Mouse (Mus musculus) intestine, embryonic 14.5 days (tissue): ENCODE measurements at regions not wholly inside any gene's neighbourhood (a gene's known extent, or its start where the extent isn't known, plus 50 kb on each side); places are given as distances from the start of the nearest gene placed in this dataset.

Experiments used
- ATAC-seq: fragments of 200-750 bp; cut with Nextera tagmentation; replicated peaks from 2 replicates; pipeline ENCODE4 v1.8.0; 2017; ENCODE audit warnings: low read depth, moderate number of reproducible peaks, moderate TSS enrichment, moderate library complexity; ENCODE audit not compliant: low FRiP score, low TSS enrichment
- DNase-seq: peaks from one replicate; pipeline ENCODE4 v3.0.0-alpha.2; 2018; ENCODE audit warnings: low spot score
- H3K27ac ChIP-seq: fragments of 300-500 bp; sonication (generic); 2 replicates; pipeline ENCODE4 v1.5.1; 2014; ENCODE audit warnings: low read depth, mild to moderate bottlenecking, control low read depth
- H3K27me3 ChIP-seq: fragments of 300-500 bp; sonication (generic); replicated peaks from 2 replicates; pipeline ENCODE4 v1.6.1; 2014; ENCODE audit warnings: low read length, control low read depth; ENCODE audit not compliant: control insufficient read depth, insufficient read depth
- H3K36me3 ChIP-seq: fragments of 300-500 bp; sonication (generic); 2 replicates; pipeline ENCODE4 v1.6.1; 2014; ENCODE audit warnings: low read length, control low read depth; ENCODE audit not compliant: control insufficient read depth, insufficient read depth
- H3K4me1 ChIP-seq: fragments of 300-500 bp; sonication (generic); replicated peaks from 2 replicates; pipeline ENCODE4 v1.6.1; 2014; ENCODE audit warnings: low read length, control low read depth, mixed read lengths; ENCODE audit not compliant: control insufficient read depth, insufficient read depth
- H3K4me2 ChIP-seq: fragments of 300-500 bp; sonication (generic); 2 replicates; pipeline ENCODE4 v1.6.1; 2014; ENCODE audit warnings: low read length
- H3K4me3 ChIP-seq: fragments of 300-500 bp; sonication (generic); 2 replicates; pipeline ENCODE4 v1.5.1; 2014; ENCODE audit warnings: low read depth, low read length, control low read depth, mixed read lengths
- H3K9ac ChIP-seq: fragments of 300-500 bp; sonication (generic); 2 replicates; pipeline ENCODE4 v1.6.1; 2014; ENCODE audit warnings: mild to moderate bottlenecking, low read length
- H3K9me3 ChIP-seq: fragments of 300-500 bp; sonication (generic); 2 replicates; pipeline ENCODE4 v1.6.1; 2016; ENCODE audit warnings: low read length, control low read depth; ENCODE audit not compliant: control insufficient read depth
- WGBS: fragments of 180-500 bp; shearing (Covaris S2); extraction: QIAGEN DNeasy Blood & Tissue Kit; methylation state at CpG from one replicate; pipeline ENCODE4 v1.1.7; 2014; 5-methylcytosine and 5-hydroxymethylcytosine counted together

GRCm38 (mm10) chr12:110204246-110204989, 74.5 kb upstream of the Dio3 start:
- Histone ChIP-seq H3K9me3 (no peaks in the 10 kb centered on the region), H3K36me3 (no peaks in the 10 kb centered on the region), H3K4me1 (no peaks in the 10 kb centered on the region), H3K9ac (no peak overlapping the region), H3K4me3 (no peak overlapping the region), H3K4me2 (no peak overlapping the region; the same call in 1 of the 2 replicates), H3K27ac (no peak overlapping the region), H3K27me3 (no peaks in the 10 kb centered on the region)
- DNase-seq (no peak), ATAC-seq (peak; percentile 77)
- WGBS: 41% methylated on average over 6 of the region's 6 CpGs

DNA sequence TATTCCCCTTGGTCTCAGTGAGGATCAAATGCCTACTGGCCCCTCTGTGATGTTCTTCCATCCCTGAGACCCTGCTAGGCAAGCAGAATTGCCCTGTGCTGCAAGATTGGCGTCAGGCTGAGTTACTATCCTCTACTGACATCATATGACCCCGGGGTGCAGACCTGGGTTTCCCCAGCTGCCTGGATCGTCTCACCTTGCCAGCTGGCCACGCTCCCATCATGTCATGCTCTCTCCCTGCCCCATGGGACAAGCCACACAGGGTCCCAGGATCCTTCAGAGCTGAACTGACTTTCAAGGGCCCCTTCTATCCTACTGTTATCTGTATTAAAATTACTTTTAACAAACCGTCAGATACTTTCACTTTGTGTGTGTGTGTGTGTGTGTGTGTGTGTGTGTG, 72.6 kb upstream of the Dio3 start:
- Histone ChIP-seq H3K9me3 (no peaks in the 10 kb centered on the region), H3K4me1 (no peaks in the 10 kb centered on the region), H3K9ac (no peak overlapping the region), H3K36me3 (no peaks in the 10 kb centered on the region), H3K4me3 (no peak overlapping the region), H3K27ac (no peak overlapping the region), H3K27me3 (no peaks in the 10 kb centered on the region), H3K4me2 (no peak overlapping the region)
- ATAC-seq: no peak
- WGBS: 30% methylated on average over 5 of the region's 5 CpGs
- DNase-seq: no peak

GRCm38 (mm10) chr12:110206812-110207211, 72.1 kb upstream of the Dio3 start:
- Histone ChIP-seq H3K9ac (no peak overlapping the region), H3K4me2 (no peak overlapping the region), H3K27me3 (no peaks in the 10 kb centered on the region), H3K4me1 (no peaks in the 10 kb centered on the region), H3K27ac (no peak overlapping the region), H3K36me3 (no peaks in the 10 kb centered on the region), H3K9me3 (no peaks in the 10 kb centered on the region), H3K4me3 (no peak overlapping the region)
- 17% methylated on average over 6 of the region's 6 CpGs for WGBS
- DNase-seq (no peak), ATAC-seq (peak; percentile 63; the same call in 1 of the 2 replicates)

GRCm38 (mm10) chr12:110207246-110207852, 71.5 kb upstream of the Dio3 start:
- Histone ChIP-seq H3K9me3 (no peaks in the 10 kb centered on the region), H3K4me1 (no peaks in the 10 kb centered on the region), H3K9ac (no peak overlapping the region), H3K4me3 (no peak overlapping the region), H3K27ac (no peak overlapping the region), H3K27me3 (no peaks in the 10 kb centered on the region), H3K36me3 (no peaks in the 10 kb centered on the region), H3K4me2 (no peak overlapping the region)
- no peak for ATAC-seq
- 36% methylated on average over 9 of the region's 9 CpGs for WGBS
- no peak for DNase-seq

- 76% methylated on average over 4 of the region's 4 CpGs for WGBS
Observed at GRCm38 (mm10) chr12:110212716-110213115, 66.2 kb upstream of the Dio3 start.

GRCm38 (mm10) chr12:110214833-110215232, 64.0 kb upstream of the Dio3 start:
- no peak for ATAC-seq
- WGBS: 31% methylated on average over 8 of the region's 8 CpGs
- no peak overlapping the region for H3K4me2 ChIP-seq
- no peaks in the 10 kb centered on the region for H3K27me3 ChIP-seq
- no peak for DNase-seq
- no peak overlapping the region for H3K9ac ChIP-seq
- H3K4me1 ChIP-seq: peaks cover 4% of the 10 kb centered on the region; the same call in 1 of the 2 replicates
- no peak overlapping the region for H3K4me3 ChIP-seq
- no peaks in the 10 kb centered on the region for H3K9me3 ChIP-seq
- no peaks in the 10 kb centered on the region for H3K36me3 ChIP-seq
- H3K27ac ChIP-seq: no peak overlapping the region

More at GRCm38 (mm10) chr12:110212716-110213115, 66.2 kb upstream of the Dio3 start:
- Histone ChIP-seq H3K9ac (no peak overlapping the region), H3K4me1 (peaks cover 4% of the 10 kb centered on the region; the same call in 1 of the 2 replicates), H3K27ac (no peak overlapping the region), H3K4me3 (no peak overlapping the region), H3K27me3 (no peaks in the 10 kb centered on the region), H3K36me3 (no peaks in the 10 kb centered on the region), H3K9me3 (no peaks in the 10 kb centered on the region), H3K4me2 (no peak overlapping the region)
- DNase-seq: no peak
- ATAC-seq: no peak

DNA sequence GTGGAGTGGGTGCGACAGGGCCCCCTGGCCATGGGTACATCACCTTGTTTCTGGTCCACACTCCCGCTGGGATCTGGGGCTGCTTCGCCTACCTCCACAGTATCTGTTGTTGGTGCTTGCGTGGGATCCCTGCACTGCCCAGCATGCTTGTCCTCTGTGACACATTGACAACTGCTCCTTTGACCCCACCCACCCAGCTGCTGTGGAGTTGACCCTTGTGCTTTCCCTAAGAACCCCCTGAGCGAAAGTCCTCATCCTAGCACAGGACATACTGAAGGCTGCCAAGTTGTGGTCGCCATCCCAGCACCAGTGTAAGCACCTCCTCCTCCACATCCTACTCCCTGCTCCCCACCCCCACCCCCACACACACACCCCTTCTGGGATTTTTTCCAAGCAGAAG, 63.6 kb upstream of the Dio3 start:
- DNase-seq (no peak), ATAC-seq (0 out of 2 replicates have a peak, but pooled peaks have one; percentile 19)
- Histone ChIP-seq H3K4me3 (no peak overlapping the region), H3K9me3 (no peaks in the 10 kb centered on the region), H3K27me3 (no peaks in the 10 kb centered on the region), H3K36me3 (no peaks in the 10 kb centered on the region), H3K27ac (no peak overlapping the region), H3K4me2 (no peak overlapping the region), H3K4me1 (peaks cover 4% of the 10 kb centered on the region; the same call in 1 of the 2 replicates), H3K9ac (no peak overlapping the region)
- WGBS: 61% methylated on average over 6 of the region's 6 CpGs

GRCm38 (mm10) chr12:110219750-110220149, 59.1 kb upstream of the Dio3 start:
- ATAC-seq: no peak
- no peak for DNase-seq
- Histone ChIP-seq H3K9me3 (no peaks in the 10 kb centered on the region), H3K4me1 (peaks cover 4% of the 10 kb centered on the region; the same call in 1 of the 2 replicates), H3K4me2 (no peak overlapping the region), H3K36me3 (no peaks in the 10 kb centered on the region), H3K27me3 (no peaks in the 10 kb centered on the region), H3K27ac (no peak overlapping the region), H3K4me3 (no peak overlapping the region), H3K9ac (no peak overlapping the region)
- WGBS: 67% methylated on average over 8 of the region's 8 CpGs

GRCm38 (mm10) chr12:110220516-110220915, 58.4 kb upstream of the Dio3 start:
- Histone ChIP-seq H3K4me3 (no peak overlapping the region), H3K4me2 (no peak overlapping the region), H3K27ac (no peak overlapping the region), H3K27me3 (no peaks in the 10 kb centered on the region), H3K9me3 (no peaks in the 10 kb centered on the region), H3K9ac (no peak overlapping the region), H3K36me3 (no peaks in the 10 kb centered on the region), H3K4me1 (no peaks in the 10 kb centered on the region)
- 57% methylated on average over 8 of the region's 8 CpGs for WGBS
- ATAC-seq (no peak), DNase-seq (no peak)
